Mouse (Mus musculus) forebrain, embryonic 14.5 days (tissue): ENCODE measurements around the gene Slc34a2. TPM values are rescaled to one million over a fixed set of nuclear protein-coding genes. Genes with fewer than 3 reads are reported as not detected.

Experiments used
- ATAC-seq: fragments of 200-750 bp; cut with Nextera tagmentation; 2 replicates; pipeline ENCODE4 v1.8.0; 2017; ENCODE audit warnings: mild to moderate bottlenecking, moderate library complexity
- DNase-seq: peaks from one replicate; pipeline ENCODE4 v3.0.0-alpha.2; 2015; ENCODE audit warnings: low spot score
- H3K27ac ChIP-seq: fragments of 300-500 bp; sonication (generic); 2 replicates; pipeline ENCODE4 v1.5.1; 2014; ENCODE audit warnings: low read depth, mild to moderate bottlenecking, control low read depth, low read length, moderate library complexity
- H3K27me3 ChIP-seq: fragments of 300-500 bp; sonication (generic); replicated peaks from 2 replicates; pipeline ENCODE4 v1.6.1; 2014; ENCODE audit warnings: low read length, control low read depth, mixed read lengths; ENCODE audit not compliant: control insufficient read depth, insufficient read depth
- H3K36me3 ChIP-seq: fragments of 300-500 bp; sonication (generic); 2 replicates; pipeline ENCODE4 v1.6.1; 2014; ENCODE audit warnings: low read length, control low read depth; ENCODE audit not compliant: control insufficient read depth, insufficient read depth
- H3K4me1 ChIP-seq: fragments of 300-500 bp; sonication (generic); 2 replicates; pipeline ENCODE4 v1.6.1; 2014; ENCODE audit warnings: antibody characterized with exemption, low read length, control low read depth; ENCODE audit not compliant: control insufficient read depth, insufficient read depth
- H3K4me2 ChIP-seq: fragments of 300-500 bp; sonication (generic); 2 replicates; pipeline ENCODE4 v1.6.1; 2014; ENCODE audit warnings: mild to moderate bottlenecking, control low read depth, low read length
- H3K4me3 ChIP-seq: fragments of 300-500 bp; sonication (generic); 2 replicates; pipeline ENCODE4 v1.5.1; 2014; ENCODE audit warnings: low read depth, low read length, control low read depth
- H3K9ac ChIP-seq: fragments of 300-500 bp; sonication (generic); 2 replicates; pipeline ENCODE4 v1.6.1; 2014; ENCODE audit warnings: mild to moderate bottlenecking, low read length, control low read depth, moderate library complexity
- H3K9me3 ChIP-seq: fragments of 300-500 bp; sonication (generic); replicated peaks from 2 replicates; pipeline ENCODE4 v1.6.1; 2016; ENCODE audit warnings: low read length, control low read depth, mixed read lengths; ENCODE audit not compliant: control insufficient read depth
- WGBS: fragments of 180-500 bp; shearing (Covaris S2); extraction: QIAGEN DNeasy Blood & Tissue Kit; methylation state at CpG from one replicate; pipeline ENCODE4 v1.1.7; 2014; 5-methylcytosine and 5-hydroxymethylcytosine counted together
- polyA plus RNA-seq: library from polyadenylated mRNA; unstranded; fragments of >200 nt; fragmentation: Nextera tagmentation; extraction: Ambion mirVana; gene quantifications from 2 replicates; pipeline ENCODE4 v1.2.1, GENCODE M21; 2014

The Slc34a2 gene
- polyA plus RNA-seq, result not detected in 2 replicates

GRCm38 (mm10) chr5:53037781-53038180, at the start of gene Slc34a2:
Slc34a2 (plus strand) TSS chr5:53038081.
- no peak for DNase-seq
- 83% methylated on average over 3 of the region's 3 CpGs for whole genome bisulfite sequencing
- ATAC-seq, result no peak
- no peak within 1 kb of the TSS for H3K4me2 ChIP-seq
- H3K9ac ChIP-seq, result no peak within 1 kb of the TSS
- H3K27me3 ChIP-seq, result no peaks in the 10 kb centered on the region
- no peak within 1 kb of the TSS for H3K27ac ChIP-seq
- H3K9me3 ChIP-seq, result no peaks in the 10 kb centered on the region
- H3K4me3 ChIP-seq, result no peak within 1 kb of the TSS
- H3K36me3 ChIP-seq, result no peaks in the 10 kb centered on the region
- H3K4me1 ChIP-seq, result no peaks in the 10 kb centered on the region

DNA sequence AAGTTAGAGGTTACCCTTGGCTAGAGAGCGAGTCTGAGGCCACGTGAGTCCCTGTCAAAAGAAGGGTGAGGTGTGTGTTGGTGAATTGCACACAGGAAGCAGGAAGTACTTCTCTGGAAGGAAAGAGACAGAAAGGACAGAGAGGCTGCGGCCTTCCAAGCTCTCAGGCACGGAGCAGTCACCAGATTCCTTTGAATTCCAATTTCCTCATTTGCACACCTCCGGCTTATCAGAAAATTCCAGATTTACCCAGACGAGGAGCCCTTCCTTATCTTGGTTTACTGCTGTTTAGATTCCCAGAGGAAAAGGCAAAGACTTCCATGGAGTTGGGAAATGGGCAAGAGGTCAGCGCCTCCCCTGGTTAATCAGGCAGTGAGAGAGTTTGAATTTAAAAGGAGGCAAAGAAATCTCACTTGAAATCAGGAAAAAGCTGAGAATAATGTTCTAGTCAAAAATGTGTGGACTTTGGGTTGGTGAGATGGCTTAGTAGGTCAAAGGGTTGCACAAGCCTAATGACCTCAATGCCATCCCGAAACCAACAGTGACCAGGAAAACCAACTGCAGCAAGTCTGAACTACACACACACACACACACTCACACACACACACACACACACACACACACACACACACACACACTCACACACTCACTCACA, 47.1 kb upstream of the Slc34a2 start:
- H3K4me3 ChIP-seq, result no peak overlapping the region
- WGBS, result 92% methylated on average over 8 of the region's 8 CpGs
- no peak overlapping the region for H3K27ac ChIP-seq
- no peaks in the 10 kb centered on the region for H3K27me3 ChIP-seq
- no peaks in the 10 kb centered on the region for H3K36me3 ChIP-seq
- no peaks in the 10 kb centered on the region for H3K4me1 ChIP-seq
- H3K9ac ChIP-seq, result no peak overlapping the region
- no peak overlapping the region for H3K4me2 ChIP-seq
- ATAC-seq (no peak), DNase-seq (no peak)
- H3K9me3 ChIP-seq, result no peaks in the 10 kb centered on the region

DNA sequence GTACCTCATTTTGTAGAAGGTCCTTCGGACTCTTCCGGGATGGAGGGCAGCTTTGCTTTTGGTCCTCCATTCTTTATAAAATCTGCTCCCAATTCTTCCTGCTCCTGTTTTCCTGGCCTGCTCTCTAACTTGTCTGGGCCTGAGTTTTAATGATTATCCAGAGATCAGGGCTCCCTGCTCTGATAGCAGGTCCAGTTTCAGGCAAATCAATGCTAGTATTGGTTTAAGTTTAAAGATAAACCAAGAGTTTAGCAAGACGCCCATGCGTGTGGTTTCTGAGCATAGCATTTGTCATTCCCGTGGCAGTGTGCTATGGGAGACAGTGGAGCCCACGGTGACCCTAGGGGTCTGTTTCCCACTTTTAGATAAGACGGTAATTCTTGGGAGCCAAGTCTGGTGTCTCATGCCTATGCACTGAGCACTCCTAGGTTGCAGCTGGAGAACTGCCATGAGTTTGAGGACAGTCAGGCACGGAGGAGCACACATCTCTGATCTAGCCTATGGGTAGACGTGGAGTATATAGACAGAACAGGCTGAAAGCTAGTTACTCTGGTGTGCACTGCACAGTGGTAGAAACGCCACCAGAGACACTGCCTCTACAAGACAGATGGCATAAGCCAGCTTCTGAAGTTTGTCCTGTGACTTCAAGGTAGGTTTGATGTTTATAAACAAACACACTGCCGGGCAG, 45.5 kb upstream of the Slc34a2 start:
- Histone ChIP-seq H3K4me1 (0 out of 2 replicates have a peak, but pooled peaks cover 3% of the 10 kb centered on the region), H3K9me3 (no peaks in the 10 kb centered on the region), H3K4me3 (no peak overlapping the region), H3K36me3 (no peaks in the 10 kb centered on the region), H3K27ac (no peak overlapping the region), H3K4me2 (no peak overlapping the region), H3K9ac (no peak overlapping the region), H3K27me3 (no peaks in the 10 kb centered on the region)
- ATAC-seq (no peak), DNase-seq (no peak)
- 94% methylated on average over 11 of the region's 11 CpGs for WGBS

- H3K36me3 ChIP-seq, result no peaks in the 10 kb centered on the region
- H3K4me2 ChIP-seq, result no peak overlapping the region
- no peak overlapping the region for H3K4me3 ChIP-seq
- ATAC-seq, result no peak
- H3K27ac ChIP-seq, result no peak overlapping the region
- H3K4me1 ChIP-seq, result 0 out of 2 replicates have a peak, but pooled peaks cover 3% of the 10 kb centered on the region
- no peak for DNase-seq
- H3K27me3 ChIP-seq, result no peaks in the 10 kb centered on the region
- no peaks in the 10 kb centered on the region for H3K9me3 ChIP-seq
- 88% methylated on average over 12 of the region's 12 CpGs for WGBS
- H3K9ac ChIP-seq, result no peak overlapping the region
Measured at GRCm38 (mm10) chr5:52993490-52994282, 44.2 kb upstream of the Slc34a2 start.

GRCm38 (mm10) chr5:52995461-52995860, 42.4 kb upstream of the Slc34a2 start:
- H3K36me3 ChIP-seq, result no peaks in the 10 kb centered on the region
- no peak overlapping the region for H3K4me3 ChIP-seq
- H3K4me2 ChIP-seq, result no peak overlapping the region
- no peak overlapping the region for H3K9ac ChIP-seq
- H3K27me3 ChIP-seq, result no peaks in the 10 kb centered on the region
- DNase-seq (no peak), ATAC-seq (no peak)
- H3K27ac ChIP-seq, result no peak overlapping the region
- 92% methylated on average over 4 of the region's 4 CpGs for WGBS
- 0 out of 2 replicates have a peak, but pooled peaks cover 3% of the 10 kb centered on the region for H3K4me1 ChIP-seq
- no peaks in the 10 kb centered on the region for H3K9me3 ChIP-seq

DNA sequence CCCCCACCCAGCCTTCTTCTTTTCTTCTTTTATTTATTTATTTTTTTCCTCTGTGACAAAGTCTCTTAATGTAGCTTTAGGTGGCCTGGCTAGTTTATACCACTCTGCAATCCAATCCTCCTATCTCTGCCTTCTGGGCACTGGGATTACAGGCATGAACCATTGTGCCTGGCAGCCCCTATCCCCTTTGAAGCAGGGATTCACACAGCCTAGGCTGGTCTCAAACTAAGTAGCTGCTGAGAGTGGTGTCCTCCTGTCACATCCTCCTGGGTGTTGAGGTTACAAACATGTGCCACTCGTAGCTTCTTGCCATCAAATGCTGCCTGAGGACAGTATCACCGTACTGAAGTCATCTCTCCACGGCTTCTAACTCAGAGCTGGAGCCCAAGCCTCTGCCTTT, 41.7 kb upstream of the Slc34a2 start:
- H3K9ac ChIP-seq, result no peak overlapping the region
- DNase-seq, result no peak
- no peak overlapping the region for H3K4me2 ChIP-seq
- no peak for ATAC-seq
- H3K27me3 ChIP-seq, result no peaks in the 10 kb centered on the region
- H3K36me3 ChIP-seq, result no peaks in the 10 kb centered on the region
- H3K4me1 ChIP-seq, result 0 out of 2 replicates have a peak, but pooled peaks cover 3% of the 10 kb centered on the region
- no peak overlapping the region for H3K27ac ChIP-seq
- no peak overlapping the region for H3K4me3 ChIP-seq
- WGBS, result 11% methylated on average over 3 of the region's 3 CpGs
- H3K9me3 ChIP-seq, result no peaks in the 10 kb centered on the region

DNA sequence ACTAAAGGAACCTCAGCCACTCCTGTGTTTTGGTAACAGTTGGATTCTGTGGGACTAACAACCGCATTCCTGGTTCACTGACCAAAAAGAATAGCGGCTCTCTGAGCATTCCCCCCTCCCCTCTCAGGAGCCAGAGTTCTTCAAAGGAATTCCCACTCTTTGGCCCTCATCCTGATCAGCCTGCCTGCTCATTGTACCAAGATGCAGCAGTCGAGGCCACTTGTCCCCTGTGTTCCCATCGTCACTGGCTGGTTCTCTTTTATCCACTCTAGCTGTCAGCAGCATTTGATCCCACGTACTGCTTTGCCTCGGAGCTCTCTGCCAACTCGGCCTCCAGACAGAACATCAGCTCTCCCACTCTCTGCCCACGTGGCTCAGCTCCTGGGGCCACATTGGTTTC, 41.3 kb upstream of the Slc34a2 start:
- Histone ChIP-seq H3K4me1 (0 out of 2 replicates have a peak, but pooled peaks cover 3% of the 10 kb centered on the region), H3K9me3 (no peaks in the 10 kb centered on the region), H3K36me3 (no peaks in the 10 kb centered on the region), H3K27ac (no peak overlapping the region), H3K27me3 (no peaks in the 10 kb centered on the region), H3K9ac (no peak overlapping the region), H3K4me2 (no peak overlapping the region), H3K4me3 (no peak overlapping the region)
- 3% methylated on average over 8 of the region's 8 CpGs for WGBS
- DNase-seq, result peak; percentile 41
- ATAC-seq, result peak; percentile 69

GRCm38 (mm10) chr5:52997032-52997431, 40.8 kb upstream of the Slc34a2 start:
- H3K4me1 ChIP-seq, result 0 out of 2 replicates have a peak, but pooled peaks cover 3% of the 10 kb centered on the region
- H3K27ac ChIP-seq, result no peak overlapping the region
- DNase-seq (no peak), ATAC-seq (no peak; the same call in 1 of the 2 replicates)
- no peak overlapping the region for H3K4me3 ChIP-seq
- no peak overlapping the region for H3K4me2 ChIP-seq
- H3K9me3 ChIP-seq, result no peaks in the 10 kb centered on the region
- 55% methylated on average over 9 of the region's 11 CpGs for WGBS
- no peak overlapping the region for H3K9ac ChIP-seq
- no peaks in the 10 kb centered on the region for H3K27me3 ChIP-seq
- no peaks in the 10 kb centered on the region for H3K36me3 ChIP-seq
